Mouse (Mus musculus): Measurements from ENCODE around the gene Asic3. TPM values are rescaled to one million over a fixed set of nuclear protein-coding genes. Genes with fewer than 3 reads are reported as not detected.
A peak's percentile ranks its signal among the peaks of the same experiment; 100 is the strongest.

The Asic3 gene
- polyA plus RNA-seq, 1 experiment from 2014 or later = 0.14 TPM

DNA sequence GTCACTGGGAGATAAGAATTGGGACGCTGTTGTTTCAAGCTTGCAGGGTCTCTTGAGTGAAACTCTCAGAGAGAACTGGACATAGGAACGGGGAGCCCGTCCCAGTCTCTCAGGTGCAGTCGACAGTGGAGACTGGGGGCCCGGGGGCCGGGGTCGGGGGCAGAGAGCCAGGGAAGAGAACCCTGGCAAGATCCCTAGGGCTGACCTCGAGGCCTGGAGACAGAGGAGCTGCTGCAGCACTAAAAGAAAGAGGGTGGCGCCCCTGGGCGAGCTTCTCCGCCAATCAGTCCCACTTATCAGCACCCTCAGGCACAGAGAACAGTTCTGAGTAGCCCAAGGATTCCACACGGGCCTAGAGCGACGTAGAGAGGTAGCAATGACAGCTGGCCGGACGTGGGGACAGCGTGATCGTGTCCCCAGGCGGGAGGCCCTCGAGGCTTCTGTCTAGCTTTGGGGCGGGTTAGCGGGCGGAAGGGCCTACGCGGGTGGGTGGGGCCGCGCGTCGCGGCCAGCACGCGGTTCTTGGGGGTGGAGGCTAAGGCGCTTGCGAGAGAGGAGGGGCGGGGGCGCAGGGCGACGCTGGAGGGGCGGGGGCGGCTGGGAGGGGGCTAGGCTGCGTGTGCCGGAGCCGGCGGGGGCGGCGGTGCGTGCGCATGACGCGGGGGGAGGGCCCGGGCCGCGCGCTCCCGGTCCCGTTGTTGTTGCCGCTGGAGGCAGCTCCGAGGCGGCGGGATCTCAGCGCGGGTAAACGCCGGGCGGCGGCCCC lies 38.3 kb downstream of the Asic3 start:
- WGBS = 2% methylated on average over 41 of the region's 66 CpGs
- no peaks in the 10 kb centered on the region for H3K27me3 ChIP-seq (replicated peaks; ENCODE audit: control insufficient read depth, insufficient read depth, low read length)
- H3K4me2 ChIP-seq (ENCODE audit: low read length) = peak overlapping the region; percentile 99
- H3K36me3 ChIP-seq (ENCODE audit: control insufficient read depth, insufficient read depth) = no peaks in the 10 kb centered on the region
- ATAC-seq = peak; percentile 73
- peak overlapping the region; percentile 92 for H3K27ac ChIP-seq (ENCODE audit: low read length)
- peak overlapping the region; percentile 62 for H3K4me3 ChIP-seq (replicated peaks; ENCODE audit: low read length)
- H3K9ac ChIP-seq (replicated peaks; ENCODE audit: low read depth, low read length) = peak overlapping the region; percentile 78
- no peaks in the 10 kb centered on the region for H3K9me3 ChIP-seq (ENCODE audit: control insufficient read depth, low read length)
- H3K4me1 ChIP-seq (replicated peaks; ENCODE audit: control insufficient read depth, insufficient read depth, low read length) = peaks cover 55% of the 10 kb centered on the region

DNA sequence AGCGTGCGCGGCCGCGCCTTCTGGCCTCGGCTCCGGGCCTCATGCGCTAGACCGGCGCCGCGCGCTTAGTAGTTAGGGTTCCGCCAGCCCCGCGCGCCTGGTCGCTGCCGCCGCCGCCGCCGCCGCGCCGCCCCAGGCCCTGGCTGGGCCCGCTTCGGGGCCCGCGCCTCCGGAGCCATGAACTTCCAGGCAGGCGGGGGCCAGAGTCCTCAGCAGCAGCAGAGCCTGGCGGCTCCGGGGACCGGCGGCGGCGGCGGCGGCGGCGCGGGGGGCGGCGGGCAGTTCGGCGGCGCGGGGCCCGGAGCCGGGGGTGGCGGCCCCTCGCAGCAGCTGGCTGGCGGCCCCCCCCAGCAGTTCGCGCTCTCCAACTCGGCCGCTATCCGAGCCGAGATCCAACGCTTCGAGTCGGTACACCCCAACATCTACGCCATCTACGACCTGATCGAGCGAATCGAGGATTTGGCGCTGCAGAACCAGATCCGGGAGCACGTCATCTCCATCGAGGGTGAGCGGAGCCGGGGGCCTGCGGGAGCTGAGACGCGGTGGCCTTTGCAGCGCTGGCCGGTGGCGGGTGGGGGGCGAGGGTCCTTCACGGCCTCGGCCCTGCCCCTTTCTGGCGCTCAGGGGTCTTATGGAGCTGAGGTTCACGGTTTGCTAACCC lies 39.0 kb downstream of the Asic3 start, which contains the start of gene Agap3:
Gene Agap3, plus strand, starts transcription at position 148 of the 661 bp plus-strand sequence.
- Histone ChIP-seq H3K9me3 (ENCODE audit: control insufficient read depth, low read length) (no peaks in the 10 kb centered on the region), H3K4me3 (replicated peaks; ENCODE audit: low read length) (peak within 1 kb of the TSS; percentile 62), H3K4me2 (ENCODE audit: low read length) (peak within 1 kb of the TSS; percentile 99), H3K27me3 (replicated peaks; ENCODE audit: control insufficient read depth, insufficient read depth, low read length) (no peaks in the 10 kb centered on the region), H3K36me3 (ENCODE audit: control insufficient read depth, insufficient read depth) (no peaks in the 10 kb centered on the region), H3K9ac (replicated peaks; ENCODE audit: low read depth, low read length) (peak within 1 kb of the TSS; percentile 78), H3K27ac (ENCODE audit: low read length) (peak within 1 kb of the TSS; percentile 92), H3K4me1 (replicated peaks; ENCODE audit: control insufficient read depth, insufficient read depth, low read length) (peaks cover 51% of the 10 kb centered on the region)
- peak; percentile 2 for ATAC-seq
- under 1% methylated on average over 72 of the region's 85 CpGs for WGBS

DNA sequence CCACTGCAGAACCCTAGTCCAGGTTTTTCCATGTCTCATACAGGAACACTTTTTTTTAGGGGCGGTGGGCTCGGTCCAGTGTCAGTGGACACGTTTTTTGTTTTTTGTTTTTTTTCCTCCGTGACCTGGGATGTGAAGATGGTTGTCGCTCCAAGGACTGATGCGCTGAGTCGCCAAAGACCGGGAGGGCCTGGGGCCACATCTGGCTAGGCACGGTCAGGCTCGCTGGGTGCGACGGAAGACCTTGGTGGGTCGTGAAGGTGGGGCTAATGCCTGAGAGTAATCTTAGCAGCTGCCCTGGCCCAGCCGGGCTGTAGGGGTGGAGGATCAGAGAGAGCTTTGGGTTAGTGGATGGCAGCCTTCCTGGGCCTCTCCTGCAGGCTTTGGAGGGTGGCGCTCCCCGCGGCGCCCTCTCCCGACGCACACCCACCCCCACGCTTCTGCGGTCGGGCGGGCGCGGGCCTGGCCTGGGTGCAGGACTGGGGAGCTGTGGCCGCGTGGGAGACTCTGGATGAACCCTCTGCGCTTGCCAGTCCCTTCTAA lies 39.6 kb downstream of the Asic3 start:
- Histone ChIP-seq H3K4me3 (replicated peaks; ENCODE audit: low read length) (peak overlapping the region; percentile 62), H3K9ac (replicated peaks; ENCODE audit: low read depth, low read length) (peak overlapping the region; percentile 78), H3K27ac (ENCODE audit: low read length) (peak overlapping the region; percentile 92), H3K9me3 (ENCODE audit: control insufficient read depth, low read length) (no peaks in the 10 kb centered on the region), H3K27me3 (replicated peaks; ENCODE audit: control insufficient read depth, insufficient read depth, low read length) (no peaks in the 10 kb centered on the region), H3K4me2 (ENCODE audit: low read length) (peak overlapping the region; percentile 99), H3K4me1 (replicated peaks; ENCODE audit: control insufficient read depth, insufficient read depth, low read length) (peaks cover 47% of the 10 kb centered on the region), H3K36me3 (ENCODE audit: control insufficient read depth, insufficient read depth) (no peaks in the 10 kb centered on the region)
- ATAC-seq = peak; percentile 4
- WGBS = under 1% methylated on average over 29 of the region's 29 CpGs

DNA sequence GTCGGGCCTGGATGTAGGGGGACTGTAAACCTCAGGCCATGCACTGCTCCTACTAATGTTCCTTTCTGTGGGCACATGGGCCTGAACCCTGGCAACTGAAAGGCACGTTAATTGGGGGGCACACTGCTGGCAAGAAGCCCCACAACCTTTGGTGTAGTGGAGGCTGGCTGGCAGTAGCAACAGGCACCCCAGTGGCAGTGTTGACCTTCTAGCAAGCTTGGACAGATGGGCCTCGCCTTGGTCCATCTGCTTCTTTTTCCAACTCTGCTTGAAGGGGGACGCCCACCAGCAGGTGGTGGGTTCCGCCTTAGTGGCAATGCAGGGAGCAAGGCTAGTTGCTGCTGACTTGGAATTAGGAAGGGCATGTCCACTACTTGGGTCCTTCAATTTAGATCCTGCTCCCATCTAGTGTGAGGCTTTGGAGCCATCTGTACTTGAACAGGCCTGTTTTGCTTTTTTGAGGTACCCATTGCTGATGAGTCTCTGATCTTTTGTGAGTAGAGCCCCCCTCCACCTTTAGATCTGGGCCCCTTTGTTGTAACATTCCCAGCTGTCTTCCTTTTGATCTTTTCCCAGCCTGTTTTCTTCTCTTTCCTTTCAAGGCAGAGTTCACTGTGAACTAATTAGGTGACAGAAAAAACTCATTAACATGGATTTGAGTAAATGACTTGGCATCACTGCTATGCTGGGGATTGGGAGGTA lies 40.2 kb downstream of the Asic3 start:
- peak overlapping the region; percentile 71 for H3K27ac ChIP-seq (ENCODE audit: low read length)
- H3K4me2 ChIP-seq (ENCODE audit: low read length) = peak overlapping the region; percentile 99
- H3K36me3 ChIP-seq (ENCODE audit: control insufficient read depth, insufficient read depth) = no peaks in the 10 kb centered on the region
- ATAC-seq = peak; percentile 13
- no peaks in the 10 kb centered on the region for H3K9me3 ChIP-seq (ENCODE audit: control insufficient read depth, low read length)
- H3K9ac ChIP-seq (replicated peaks; ENCODE audit: low read depth, low read length) = peak overlapping the region; percentile 78
- no peaks in the 10 kb centered on the region for H3K27me3 ChIP-seq (replicated peaks; ENCODE audit: control insufficient read depth, insufficient read depth, low read length)
- peak overlapping the region; percentile 62 for H3K4me3 ChIP-seq (replicated peaks; ENCODE audit: low read length)
- WGBS = 3% methylated on average over 5 of the region's 5 CpGs
- H3K4me1 ChIP-seq (replicated peaks; ENCODE audit: control insufficient read depth, insufficient read depth, low read length) = peaks cover 43% of the 10 kb centered on the region

DNA sequence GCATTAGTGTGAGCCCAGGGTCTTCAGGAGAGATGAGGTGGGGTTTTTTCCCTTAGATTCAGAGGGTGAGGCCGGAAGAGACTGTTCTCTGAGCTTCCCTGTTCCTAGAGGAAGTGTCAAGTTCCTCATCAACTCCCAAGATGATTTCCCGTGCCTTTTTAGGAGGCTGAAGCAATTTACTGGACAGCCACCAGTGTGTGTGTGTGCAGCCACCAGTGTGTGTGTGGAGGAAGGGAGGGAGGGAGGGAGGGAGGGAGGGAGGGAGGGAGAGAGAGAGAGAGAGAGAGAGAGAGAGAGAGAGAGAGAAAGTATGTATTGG lies 40.8 kb downstream of the Asic3 start:
- no peaks in the 10 kb centered on the region for H3K9me3 ChIP-seq (ENCODE audit: control insufficient read depth, low read length)
- 0 out of 2 replicates have a peak overlapping the region, but pooled peaks have one; percentile 41 for H3K9ac ChIP-seq (replicated peaks; ENCODE audit: low read depth, low read length)
- peak overlapping the region; percentile 51; the same call in 1 of the 2 replicates for H3K27ac ChIP-seq (ENCODE audit: low read length)
- H3K27me3 ChIP-seq (replicated peaks; ENCODE audit: control insufficient read depth, insufficient read depth, low read length) = no peaks in the 10 kb centered on the region
- WGBS = 5% methylated on average over 2 of the region's 2 CpGs
- peak overlapping the region; percentile 62 for H3K4me3 ChIP-seq (replicated peaks; ENCODE audit: low read length)
- peak overlapping the region; percentile 99 for H3K4me2 ChIP-seq (ENCODE audit: low read length)
- ATAC-seq = no peak
- peaks cover 43% of the 10 kb centered on the region for H3K4me1 ChIP-seq (replicated peaks; ENCODE audit: control insufficient read depth, insufficient read depth, low read length)
- no peaks in the 10 kb centered on the region for H3K36me3 ChIP-seq (ENCODE audit: control insufficient read depth, insufficient read depth)

DNA sequence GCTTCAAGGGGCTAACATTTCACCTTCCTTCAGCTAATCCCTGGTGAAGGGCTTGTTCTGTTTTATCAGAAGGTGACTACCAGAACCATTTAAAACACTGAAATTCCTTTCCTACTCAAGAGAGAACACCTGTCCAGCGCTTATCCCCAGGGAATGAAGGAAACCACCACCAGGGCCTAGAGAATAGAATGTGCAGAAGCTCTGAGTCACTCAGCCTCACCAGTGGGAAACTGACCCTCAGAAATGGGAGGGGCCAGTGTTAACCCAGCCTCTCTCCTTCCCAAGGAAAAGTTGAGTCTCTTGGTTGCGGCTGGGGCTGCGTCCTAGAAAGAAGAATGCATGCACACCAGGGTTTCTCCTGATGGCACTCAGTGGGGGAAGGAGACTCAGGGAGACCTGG lies 41.9 kb downstream of the Asic3 start:
- no peaks in the 10 kb centered on the region for H3K27me3 ChIP-seq (replicated peaks; ENCODE audit: control insufficient read depth, insufficient read depth, low read length)
- H3K4me3 ChIP-seq (replicated peaks; ENCODE audit: low read length) = no peak overlapping the region
- no peaks in the 10 kb centered on the region for H3K9me3 ChIP-seq (ENCODE audit: control insufficient read depth, low read length)
- no peak overlapping the region for H3K27ac ChIP-seq (ENCODE audit: low read length)
- no peaks in the 10 kb centered on the region for H3K36me3 ChIP-seq (ENCODE audit: control insufficient read depth, insufficient read depth)
- H3K4me1 ChIP-seq (replicated peaks; ENCODE audit: control insufficient read depth, insufficient read depth, low read length) = peaks cover 43% of the 10 kb centered on the region
- WGBS = 74% methylated on average over 3 of the region's 3 CpGs
- no peak for ATAC-seq
- peak overlapping the region; percentile 37 for H3K9ac ChIP-seq (replicated peaks; ENCODE audit: low read depth, low read length)
- H3K4me2 ChIP-seq (ENCODE audit: low read length) = peak overlapping the region; percentile 25

DNA sequence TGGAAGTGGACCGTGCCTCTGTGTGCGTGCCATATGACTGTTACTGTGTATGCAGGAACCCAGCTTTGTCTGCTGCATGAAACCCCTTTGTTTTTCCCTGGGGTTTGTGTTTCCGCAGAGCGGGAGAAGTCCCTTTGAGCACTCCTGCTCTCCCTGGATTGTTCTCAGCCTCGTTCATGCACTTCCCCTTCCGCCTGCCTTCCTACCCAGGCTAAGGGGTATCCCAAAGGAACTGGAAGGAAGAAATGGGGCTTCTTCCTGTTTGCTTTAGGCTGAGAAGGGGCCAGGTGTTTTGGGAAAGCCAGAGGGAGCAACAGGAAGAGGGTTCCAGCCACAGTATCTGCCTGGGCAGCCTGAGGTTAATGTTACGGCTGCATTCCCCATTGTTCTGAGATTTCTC lies 42.4 kb downstream of the Asic3 start:
- Histone ChIP-seq H3K9ac (replicated peaks; ENCODE audit: low read depth, low read length) (peak overlapping the region; percentile 37), H3K4me2 (ENCODE audit: low read length) (peak overlapping the region; percentile 25), H3K36me3 (ENCODE audit: control insufficient read depth, insufficient read depth) (no peaks in the 10 kb centered on the region; the same call in 1 of the 2 replicates), H3K27ac (ENCODE audit: low read length) (no peak overlapping the region), H3K9me3 (ENCODE audit: control insufficient read depth, low read length) (no peaks in the 10 kb centered on the region), H3K27me3 (replicated peaks; ENCODE audit: control insufficient read depth, insufficient read depth, low read length) (no peaks in the 10 kb centered on the region), H3K4me3 (replicated peaks; ENCODE audit: low read length) (no peak overlapping the region), H3K4me1 (replicated peaks; ENCODE audit: control insufficient read depth, insufficient read depth, low read length) (peaks cover 43% of the 10 kb centered on the region)
- ATAC-seq = no peak
- WGBS = 51% methylated on average over 7 of the region's 7 CpGs

DNA sequence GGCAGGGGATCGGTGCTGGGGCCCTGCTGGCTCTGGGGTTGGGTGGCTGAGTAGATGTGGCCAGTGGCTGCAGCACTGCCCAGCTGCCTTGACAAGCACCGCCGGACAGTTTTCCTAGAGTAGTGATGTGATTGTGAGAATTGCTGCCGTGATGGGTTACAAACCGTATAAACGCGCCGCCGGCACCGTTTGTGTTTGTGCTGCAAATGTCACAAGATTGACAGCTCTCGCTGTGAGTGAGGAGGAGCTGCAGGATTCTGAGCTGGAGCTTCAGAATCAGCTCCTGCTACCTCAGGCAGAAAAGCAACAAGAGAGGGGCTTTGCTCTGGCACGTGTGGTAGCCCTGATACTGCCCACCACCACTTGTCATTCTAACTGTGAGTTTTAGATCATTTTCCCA lies 53.6 kb downstream of the Asic3 start:
- H3K9ac ChIP-seq (replicated peaks; ENCODE audit: low read depth, low read length) = no peak overlapping the region; the same call in 1 of the 2 replicates

More for the DNA sequence above, 53.6 kb downstream of the Asic3 start:
- no peak overlapping the region for H3K4me2 ChIP-seq (ENCODE audit: low read length)
- H3K36me3 ChIP-seq (ENCODE audit: control insufficient read depth, insufficient read depth) = no peaks in the 10 kb centered on the region
- no peak for ATAC-seq
- WGBS = 24% methylated on average over 12 of the region's 12 CpGs
- no peaks in the 10 kb centered on the region for H3K9me3 ChIP-seq (ENCODE audit: control insufficient read depth, low read length)
- no peaks in the 10 kb centered on the region for H3K27me3 ChIP-seq (replicated peaks; ENCODE audit: control insufficient read depth, insufficient read depth, low read length)
- peaks cover 18% of the 10 kb centered on the region for H3K4me1 ChIP-seq (replicated peaks; ENCODE audit: control insufficient read depth, insufficient read depth, low read length)
- H3K4me3 ChIP-seq (replicated peaks; ENCODE audit: low read length) = no peak overlapping the region
- no peak overlapping the region for H3K27ac ChIP-seq (ENCODE audit: low read length)
